Mouse (Mus musculus): ENCODE results near the gene Bik. TPM values are rescaled to one million over a fixed set of nuclear protein-coding genes. Genes with fewer than 3 reads are reported as not detected.

Bik gene
- total and polyA plus RNA-seq, 3 experiments: 7.6 to 10.2 TPM; not detected in 1

DNA sequence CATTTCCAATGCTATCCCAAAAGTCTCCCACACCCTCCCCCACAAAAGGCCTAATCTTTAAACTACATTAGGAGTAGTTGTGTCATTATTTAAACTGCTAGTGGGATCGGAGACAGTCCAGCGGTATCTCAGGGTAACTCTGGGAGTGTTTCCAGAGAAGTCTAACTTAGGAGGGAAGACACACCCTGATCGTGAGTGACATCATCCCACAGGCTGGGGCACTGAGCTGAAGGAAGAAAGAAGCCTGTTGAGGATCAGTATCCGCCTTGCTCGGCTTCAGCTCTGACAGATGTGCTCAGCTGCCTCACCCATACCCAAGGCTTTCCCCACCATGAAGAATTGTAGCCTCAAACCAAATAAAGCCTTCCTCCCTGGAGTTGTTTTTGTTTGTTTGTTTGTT lies 34.8 kb upstream of the Bik start:
- no peak for DNase-seq (ENCODE audit: low read depth, low spot score)
- Histone ChIP-seq H3K27ac (ENCODE audit: control insufficient read depth, low read depth, low read length) (no peak overlapping the region), H3K4me1 (ENCODE audit: control insufficient read depth in 1 of 2, insufficient read depth in 2 of 2, low read length in 2 of 2) (peaks cover 19 to 40% of the 10 kb centered on the region in 2 experiments), H3K4me3 (ENCODE audit: control insufficient read depth in 1 of 2, insufficient read depth in 1 of 2, low read depth in 2 of 2, low read length in 2 of 2) (no peak overlapping the region), H3K9me3 (replicated peaks; ENCODE audit: insufficient read depth, low read length) (no peaks in the 10 kb centered on the region), H3K79me2 (ENCODE audit: control insufficient read depth, insufficient read depth, low read length, poor library complexity) (no peaks in the 10 kb centered on the region), H3K27me3 (ENCODE audit: control insufficient read depth in 1 of 2, insufficient read depth in 2 of 2, low read length in 2 of 2) (no peaks in the 10 kb centered on the region), H3K36me3 (ENCODE audit: control insufficient read depth in 1 of 2, insufficient read depth in 2 of 2, low read length in 2 of 2) (peaks cover 0 to 25% of the 10 kb centered on the region in 2 experiments; a peak in 3 of 4 replicates), H3K9ac (ENCODE audit: control insufficient read depth, low read depth, low read length, poor library complexity, severe bottlenecking) (no peak overlapping the region)
- TF ChIP-seq USF2 (IDR thresholded peaks at IDR 0.05; ENCODE audit: borderline replicate concordance in 1 of 2, insufficient read depth in 1 of 2, low read depth in 1 of 2, low read length in 2 of 2) (no peak), MYB (IDR thresholded peaks at IDR 0.05; ENCODE audit: low read depth, low read length) (no peak), MAZ (IDR thresholded peaks at IDR 0.05; ENCODE audit: low read depth, low read length) (no peak), JUND (IDR thresholded peaks at IDR 0.05; ENCODE audit: low read depth, low read length) (no peak), POLR2A (IDR thresholded peaks at IDR 0.05; ENCODE audit: control insufficient read depth in 1 of 2, insufficient read depth in 1 of 2, low read depth in 1 of 2, low read length in 2 of 2, poor library complexity in 1 of 2) (no peak), POLR2AphosphoS5 (IDR thresholded peaks at IDR 0.05; ENCODE audit: borderline replicate concordance, low read depth, low read length) (no peak), TAL1 (IDR thresholded peaks at IDR 0.05; ENCODE audit: low read length) (no peak), E2F4 (IDR thresholded peaks at IDR 0.05; ENCODE audit: borderline replicate concordance, low read depth, low read length) (no peak), MAFK (IDR thresholded peaks at IDR 0.05; ENCODE audit: borderline replicate concordance, low read depth, low read length) (no peak), UBTF (IDR thresholded peaks at IDR 0.05; ENCODE audit: borderline replicate concordance, insufficient read depth, low read depth, low read length) (no peak), BHLHE40 (IDR thresholded peaks at IDR 0.05; ENCODE audit: borderline replicate concordance, low read depth, low read length) (no peak), MYC (IDR thresholded peaks at IDR 0.05; ENCODE audit: low read depth, low read length) (no peak), CHD1 (IDR thresholded peaks at IDR 0.05; ENCODE audit: low read depth, low read length) (no peak), ELF1 (IDR thresholded peaks at IDR 0.05; ENCODE audit: low read depth, low read length) (no peak), ETS1 (IDR thresholded peaks at IDR 0.05; ENCODE audit: low read depth, low read length) (no peak), TCF12 (IDR thresholded peaks at IDR 0.05; ENCODE audit: low read depth, low read length) (no peak), HCFC1 (IDR thresholded peaks at IDR 0.05; ENCODE audit: low read depth, low read length) (no peak), GATA1 (IDR thresholded peaks at IDR 0.05; ENCODE audit: low read depth, low read length) (no peak)

DNA sequence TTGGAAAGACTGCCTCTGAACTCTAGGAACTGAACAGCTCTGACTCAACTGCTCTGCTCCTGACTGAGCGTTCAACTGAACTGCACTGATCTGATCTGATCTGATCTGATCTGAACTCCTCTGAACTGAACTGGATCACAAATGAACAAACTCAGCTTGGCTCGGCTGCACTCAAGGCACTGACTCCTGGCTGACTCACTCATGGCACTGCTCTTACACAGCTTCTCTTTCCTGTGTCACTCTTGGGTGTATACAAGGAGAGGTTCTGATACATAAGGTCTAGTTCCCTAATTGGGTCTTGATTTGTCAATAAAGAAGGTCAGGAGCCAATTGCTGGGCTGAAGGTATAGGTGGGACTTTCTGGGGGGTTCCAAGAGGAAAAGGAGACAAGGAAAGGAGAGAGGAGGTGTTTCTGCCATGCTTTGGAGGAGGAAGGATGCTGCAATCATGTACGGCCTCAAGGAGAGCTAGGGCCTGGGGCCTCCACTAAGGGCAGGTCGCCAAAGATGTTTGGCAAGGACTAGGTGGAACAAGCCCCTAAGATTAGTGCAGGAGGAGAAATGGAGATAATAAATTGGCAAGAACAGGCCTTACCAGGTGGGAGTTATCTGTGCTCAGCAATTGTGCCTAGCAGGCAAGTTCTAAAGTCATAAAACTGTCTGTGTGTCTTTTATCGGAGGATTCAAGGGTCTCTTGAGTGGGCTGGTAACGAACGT lies 32.6 kb upstream of the Bik start:
- peak; percentile 89 for DNase-seq (ENCODE audit: low read depth, low spot score)
- H3K27me3 ChIP-seq (ENCODE audit: control insufficient read depth in 1 of 2, insufficient read depth in 2 of 2, low read length in 2 of 2): no peaks in the 10 kb centered on the region
- H3K36me3 ChIP-seq (ENCODE audit: control insufficient read depth in 1 of 2, insufficient read depth in 2 of 2, low read length in 2 of 2): peaks cover 0 to 25% of the 10 kb centered on the region in 2 experiments; a peak in 3 of 4 replicates
- peaks cover 19 to 40% of the 10 kb centered on the region in 2 experiments for H3K4me1 ChIP-seq (ENCODE audit: control insufficient read depth in 1 of 2, insufficient read depth in 2 of 2, low read length in 2 of 2)
- peak overlapping the region; percentile 45 for H3K27ac ChIP-seq (ENCODE audit: control insufficient read depth, low read depth, low read length)
- peak overlapping the region; percentile 2; the same call in 1 of the 2 replicates for H3K9ac ChIP-seq (ENCODE audit: control insufficient read depth, low read depth, low read length, poor library complexity, severe bottlenecking)
- H3K79me2 ChIP-seq (ENCODE audit: control insufficient read depth, insufficient read depth, low read length, poor library complexity): no peaks in the 10 kb centered on the region
- H3K9me3 ChIP-seq (replicated peaks; ENCODE audit: insufficient read depth, low read length): no peaks in the 10 kb centered on the region
- H3K4me3 ChIP-seq (ENCODE audit: control insufficient read depth in 1 of 2, insufficient read depth in 1 of 2, low read depth in 2 of 2, low read length in 2 of 2): no peak overlapping the region
- TF ChIP-seq TAL1 (IDR thresholded peaks at IDR 0.05; ENCODE audit: low read length) (peak; percentile 55), NELFE (IDR thresholded peaks at IDR 0.05; ENCODE audit: low read depth, low read length) (no peak), SIN3A (IDR thresholded peaks at IDR 0.05; ENCODE audit: low read length) (peak; percentile 46), POLR2AphosphoS2 (IDR thresholded peaks at IDR 0.05; ENCODE audit: low read length) (peak; percentile 65), CHD1 (IDR thresholded peaks at IDR 0.05; ENCODE audit: low read depth, low read length) (no peak), USF2 (IDR thresholded peaks at IDR 0.05; ENCODE audit: borderline replicate concordance in 1 of 2, insufficient read depth in 1 of 2, low read depth in 1 of 2, low read length in 2 of 2) (no peak), RCOR1 (IDR thresholded peaks at IDR 0.05; ENCODE audit: low read depth, low read length) (peak; percentile 81; the same call in 1 of the 2 replicates), UBTF (IDR thresholded peaks at IDR 0.05; ENCODE audit: borderline replicate concordance, insufficient read depth, low read depth, low read length) (no peak), MAX (IDR thresholded peaks at IDR 0.05; ENCODE audit: low read length) (peak; percentile 3; the same call in 1 of the 2 replicates), ETS1 (IDR thresholded peaks at IDR 0.05; ENCODE audit: low read depth, low read length) (peak; percentile 98), BHLHE40 (IDR thresholded peaks at IDR 0.05; ENCODE audit: borderline replicate concordance, low read depth, low read length) (no peak), MYC (IDR thresholded peaks at IDR 0.05; ENCODE audit: low read depth, low read length) (no peak), ZKSCAN1 (IDR thresholded peaks at IDR 0.05; ENCODE audit: low read depth, low read length) (no peak), MXI1 (IDR thresholded peaks at IDR 0.05; ENCODE audit: low read depth, low read length) (peak; percentile 30; the same call in 1 of the 2 replicates), KAT2A (conservative IDR thresholded peaks at IDR 0.05; ENCODE audit: low read depth, low read length) (no peak), TBP (IDR thresholded peaks at IDR 0.05; ENCODE audit: low read depth, low read length) (no peak), MAZ (IDR thresholded peaks at IDR 0.05; ENCODE audit: low read depth, low read length) (no peak), GATA1 (IDR thresholded peaks at IDR 0.05; ENCODE audit: low read depth, low read length) (peak; percentile 88), ELF1 (IDR thresholded peaks at IDR 0.05; ENCODE audit: low read depth, low read length) (0 out of 2 replicates have a peak, but pooled peaks have one; percentile 33), E2F4 (IDR thresholded peaks at IDR 0.05; ENCODE audit: borderline replicate concordance, low read depth, low read length) (no peak), MAFK (IDR thresholded peaks at IDR 0.05; ENCODE audit: borderline replicate concordance, low read depth, low read length) (peak; percentile 56; the same call in 1 of the 2 replicates), JUND (IDR thresholded peaks at IDR 0.05; ENCODE audit: low read depth, low read length) (no peak)
